Mouse (Mus musculus) lung, adult 2 months (tissue): ENCODE data around the gene Ssu72. TPM values are rescaled to one million over a fixed set of nuclear protein-coding genes. Genes with fewer than 3 reads are reported as not detected.
A peak's percentile ranks its signal among the peaks of the same experiment; 100 is the strongest.
"Not testable (repeated sequence)": the region's sequence is repeated elsewhere in the genome, so short reads cannot be mapped to it uniquely, and the experiment has no call there.

ENCODE experiments used
- DNase-seq: peaks from one replicate; pipeline ENCODE4 v3.0.0; 2022
- H3K4me1 ChIP-seq: fragments of 200-500 bp; 2 replicates; pipeline ENCODE4 v1.6.1; 2011; ENCODE audit warnings: low read length; ENCODE audit not compliant: control insufficient read depth, insufficient read depth
- H3K4me3 ChIP-seq: fragments of 200-500 bp; replicated peaks from 2 replicates; pipeline ENCODE3; 2011; ENCODE audit warnings: low read depth, mild to moderate bottlenecking, control low read depth, low read length; ENCODE audit errors: extremely low read depth
- CTCF ChIP-seq: fragments of 200-500 bp; IDR thresholded peaks from 2 replicates; pipeline ENCODE4 v1.5.1; 2011; ENCODE audit warnings: mild to moderate bottlenecking, low read length, control low read depth; ENCODE audit not compliant: insufficient read depth
- POLR2A ChIP-seq: fragments of 200-500 bp; IDR thresholded peaks from 2 replicates; pipeline ENCODE4 v1.6.1; 2011; ENCODE audit warnings: low read depth, mild to moderate bottlenecking, control low read depth, low read length, borderline replicate concordance; ENCODE audit errors: extremely low read depth
- WGBS: fragments of 180-500 bp; shearing (Covaris S2); methylation state at CpG from one replicate; pipeline ENCODE4 v1.1.7; 2018; 5-methylcytosine and 5-hydroxymethylcytosine counted together
- polyA plus RNA-seq: library from polyadenylated mRNA; depleted of rRNA; stranded (reverse); fragments of >200 nt; gene quantifications from 2 replicates; pipeline ENCODE4 v1.2.3, GENCODE M21; 2012

The Ssu72 gene
- polyA plus RNA-seq, 1 experiment, result 103 TPM

- Histone ChIP-seq H3K4me1 (no peaks in the 10 kb centered on the region), H3K4me3 (no peak overlapping the region)
- DNase-seq, result no peak
- WGBS, result 57% methylated on average over 2 of the region's 2 CpGs
- TF ChIP-seq POLR2A (no peak), CTCF (no peak)
These were observed 28.6 kb upstream of the Ssu72 start for GRCm38 (mm10) chr4:155675991-155676390.

- WGBS, result 85% methylated on average over 16 of the region's 19 CpGs
- H3K4me1 ChIP-seq, DNase-seq, H3K4me3 ChIP-seq: not testable (repeated sequence)
These were observed 20.8 kb upstream of the Ssu72 start for GRCm38 (mm10) chr4:155683670-155684277.

GRCm38 (mm10) chr4:155687764-155688163 is 16.8 kb upstream of the Ssu72 start:
- 66% methylated on average over 4 of the region's 4 CpGs for WGBS
- H3K4me3 ChIP-seq, result not testable (repeated sequence)

GRCm38 (mm10) chr4:155690571-155691375 is 13.8 kb upstream of the Ssu72 start:
- TF ChIP-seq CTCF (no peak), POLR2A (no peak)
- WGBS, result 71% methylated on average over 12 of the region's 12 CpGs

More at GRCm38 (mm10) chr4:155687764-155688163, 16.8 kb upstream of the Ssu72 start:
- DNase-seq, H3K4me1 ChIP-seq: not testable (repeated sequence)

GRCm38 (mm10) chr4:155692421-155692820 is 12.2 kb upstream of the Ssu72 start:
- WGBS, result 93% methylated on average over 3 of the region's 3 CpGs
- DNase-seq, result no peak

More at GRCm38 (mm10) chr4:155690571-155691375, 13.8 kb upstream of the Ssu72 start:
- DNase-seq, result no peak
- Histone ChIP-seq H3K4me3 (no peak overlapping the region), H3K4me1 (peaks cover 5% of the 10 kb centered on the region; the same call in 1 of the 2 replicates)

GRCm38 (mm10) chr4:155694111-155694481 is 10.5 kb upstream of the Ssu72 start, which contains the start of gene Fndc10:
Fndc10 (plus strand) TSS chr4:155694342.
- H3K4me3 ChIP-seq, result peak within 1 kb of the TSS; percentile 59
- DNase-seq, result peak; percentile 55
- WGBS, result under 1% methylated on average over 32 of the region's 47 CpGs
- H3K4me1 ChIP-seq, result peaks cover 5% of the 10 kb centered on the region; the same call in 1 of the 2 replicates
- no peak for TF ChIP-seq CTCF
- no peak for TF ChIP-seq POLR2A

More at GRCm38 (mm10) chr4:155692421-155692820, 12.2 kb upstream of the Ssu72 start:
- H3K4me3 ChIP-seq, result no peak overlapping the region
- TF ChIP-seq CTCF, result no peak
- no peak for TF ChIP-seq POLR2A
- H3K4me1 ChIP-seq, result peaks cover 5% of the 10 kb centered on the region; the same call in 1 of the 2 replicates

- TF ChIP-seq POLR2A (no peak), CTCF (peak; percentile 14; the same call in 1 of the 2 replicates)
- peak; percentile 68 for DNase-seq
These were observed 9.9 kb upstream of the Ssu72 start for GRCm38 (mm10) chr4:155694482-155695401.

GRCm38 (mm10) chr4:155695531-155696062 is 9.0 kb upstream of the Ssu72 start:
- Histone ChIP-seq H3K4me1 (peaks cover 5% of the 10 kb centered on the region; the same call in 1 of the 2 replicates), H3K4me3 (no peak overlapping the region)
- no peak for DNase-seq
- 85% methylated on average over 4 of the region's 4 CpGs for WGBS
- TF ChIP-seq CTCF (no peak), POLR2A (no peak)

More at GRCm38 (mm10) chr4:155694482-155695401, 9.9 kb upstream of the Ssu72 start:
- H3K4me1 ChIP-seq, result peaks cover 5% of the 10 kb centered on the region; the same call in 1 of the 2 replicates
- H3K4me3 ChIP-seq, result peak overlapping the region; percentile 59
- 3% methylated on average over 91 of the region's 92 CpGs for WGBS
